Mouse (Mus musculus): ENCODE data around the gene Eif3k. TPM values are rescaled to one million over a fixed set of nuclear protein-coding genes. Genes with fewer than 3 reads are reported as not detected.
"Not testable (repeated sequence)": the region's sequence is repeated elsewhere in the genome, so short reads cannot be mapped to it uniquely, and the experiment has no call there.

Eif3k gene
- total and polyA plus RNA-seq, 3 experiments = 545 to 671 TPM; not detected in 1

DNA sequence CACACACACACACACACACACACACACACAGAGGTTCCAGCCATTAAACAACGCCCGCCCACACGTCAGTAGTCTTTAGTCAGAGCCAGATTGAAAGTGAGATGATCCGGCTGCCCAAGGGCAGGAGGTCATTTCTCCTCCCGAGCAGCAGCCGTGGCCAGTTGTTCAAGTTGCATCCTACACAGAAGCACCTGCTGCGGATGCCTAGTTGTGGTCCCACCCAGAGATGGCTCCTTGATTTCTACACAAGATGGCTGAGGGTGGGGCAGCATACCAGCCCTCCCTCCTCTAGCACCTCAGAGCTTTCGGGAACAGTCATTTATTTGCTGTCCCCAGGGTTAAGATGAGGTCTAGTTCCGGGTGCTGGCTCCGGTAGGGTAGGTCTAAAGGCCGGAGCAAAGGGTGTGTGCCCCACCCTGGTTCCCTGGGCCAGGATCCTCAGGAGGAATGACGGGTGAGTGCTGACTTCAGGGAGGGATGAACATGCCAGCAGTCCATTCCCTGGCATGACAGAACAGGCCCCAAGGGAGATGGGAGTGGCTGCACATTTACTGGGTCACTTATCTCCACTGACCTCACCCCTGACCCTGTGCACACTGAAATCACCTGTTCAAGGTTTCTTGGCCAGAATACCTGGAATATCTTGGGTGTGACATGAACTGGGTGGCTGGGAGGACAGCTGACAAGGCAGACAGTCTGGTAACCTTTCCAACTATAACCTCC, 11.8 kb downstream of the Eif3k start:
- TF ChIP-seq JUND (IDR thresholded peaks at IDR 0.05; ENCODE audit: low read depth, low read length) (no peak), POLR2AphosphoS2 (IDR thresholded peaks at IDR 0.05; ENCODE audit: low read length) (0 out of 2 replicates have a peak, but pooled peaks have one; percentile 26)
- H3K9ac ChIP-seq (ENCODE audit: control insufficient read depth, low read depth, low read length, poor library complexity, severe bottlenecking) = no peak overlapping the region
- H3K27me3 ChIP-seq (ENCODE audit: control insufficient read depth in 1 of 2, insufficient read depth in 2 of 2, low read length in 2 of 2) = no peaks in the 10 kb centered on the region
- H3K4me3 ChIP-seq (ENCODE audit: control insufficient read depth in 1 of 2, insufficient read depth in 1 of 2, low read depth in 2 of 2, low read length in 2 of 2) = no peak overlapping the region
- H3K79me2 ChIP-seq (ENCODE audit: control insufficient read depth, insufficient read depth, low read length, poor library complexity) = no peaks in the 10 kb centered on the region
- no peaks in the 10 kb centered on the region for H3K9me3 ChIP-seq (replicated peaks; ENCODE audit: insufficient read depth, low read length)
- DNase-seq (ENCODE audit: low read depth, low spot score) = no peak
- peaks cover 0 to 3% of the 10 kb centered on the region in 2 experiments; a peak in 2 of 4 replicates for H3K36me3 ChIP-seq (ENCODE audit: control insufficient read depth in 1 of 2, insufficient read depth in 2 of 2, low read length in 2 of 2)
- H3K27ac ChIP-seq (ENCODE audit: control insufficient read depth, low read depth, low read length) = no peak overlapping the region
- no peaks in the 10 kb centered on the region for H3K4me1 ChIP-seq (ENCODE audit: control insufficient read depth in 1 of 2, insufficient read depth in 2 of 2, low read length in 2 of 2)

DNA sequence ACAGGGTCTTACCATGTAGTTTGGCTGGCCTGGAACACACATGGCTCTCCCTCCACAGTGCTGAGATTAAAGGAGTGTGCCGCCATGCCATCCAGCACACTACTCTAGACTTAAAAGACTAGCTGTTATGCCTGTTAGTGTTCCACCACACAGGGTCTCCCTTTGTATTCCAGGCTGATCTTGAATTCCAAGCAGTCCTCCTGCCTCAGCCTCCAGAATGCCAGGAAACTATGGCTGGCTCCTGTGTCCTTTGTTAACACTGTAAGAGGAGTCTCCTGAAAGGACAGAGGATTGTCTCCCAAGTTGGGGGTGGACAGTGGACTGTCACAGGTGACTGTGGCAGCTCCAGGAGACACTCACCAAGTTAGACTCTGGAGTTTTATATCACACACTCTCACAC, 12.4 kb downstream of the Eif3k start:
- Histone ChIP-seq H3K27me3 (ENCODE audit: control insufficient read depth in 1 of 2, insufficient read depth in 2 of 2, low read length in 2 of 2) (no peaks in the 10 kb centered on the region), H3K9ac (ENCODE audit: control insufficient read depth, low read depth, low read length, poor library complexity, severe bottlenecking) (no peak overlapping the region), H3K36me3 (ENCODE audit: control insufficient read depth in 1 of 2, insufficient read depth in 2 of 2, low read length in 2 of 2) (peaks cover 0 to 3% of the 10 kb centered on the region in 2 experiments; a peak in 2 of 4 replicates), H3K4me3 (ENCODE audit: control insufficient read depth in 1 of 2, insufficient read depth in 1 of 2, low read depth in 2 of 2, low read length in 2 of 2) (no peak overlapping the region), H3K79me2 (ENCODE audit: control insufficient read depth, insufficient read depth, low read length, poor library complexity) (no peaks in the 10 kb centered on the region), H3K27ac (ENCODE audit: control insufficient read depth, low read depth, low read length) (no peak overlapping the region), H3K9me3 (replicated peaks; ENCODE audit: insufficient read depth, low read length) (no peaks in the 10 kb centered on the region), H3K4me1 (ENCODE audit: control insufficient read depth in 1 of 2, insufficient read depth in 2 of 2, low read length in 2 of 2) (no peaks in the 10 kb centered on the region)
- no peak for DNase-seq (ENCODE audit: low read depth, low spot score)
- TF ChIP-seq MXI1 (IDR thresholded peaks at IDR 0.05; ENCODE audit: low read depth, low read length) = no peak

DNA sequence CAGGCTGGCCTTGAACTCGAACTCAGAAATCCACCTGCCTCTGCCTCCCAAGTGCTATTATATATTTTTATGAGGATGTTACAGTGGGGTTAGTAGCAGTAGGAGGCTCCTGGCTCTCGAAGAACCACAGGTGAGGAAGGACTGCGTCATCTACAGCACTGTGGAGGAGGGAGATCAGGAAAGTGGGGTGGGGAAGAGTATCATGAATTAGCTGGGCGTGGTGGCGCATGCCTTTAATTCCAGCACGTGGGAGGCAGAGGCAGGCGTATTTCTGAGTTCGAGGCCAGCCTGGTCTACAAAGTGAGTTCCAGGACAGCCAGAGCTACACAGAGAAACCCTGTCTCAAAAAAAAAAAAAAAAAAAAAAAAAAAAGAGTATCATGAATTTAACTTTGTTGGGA, 13.5 kb downstream of the Eif3k start:
- not testable (repeated sequence) for H3K4me1 ChIP-seq (ENCODE audit: control insufficient read depth in 1 of 2, insufficient read depth in 2 of 2, low read length in 2 of 2)

DNA sequence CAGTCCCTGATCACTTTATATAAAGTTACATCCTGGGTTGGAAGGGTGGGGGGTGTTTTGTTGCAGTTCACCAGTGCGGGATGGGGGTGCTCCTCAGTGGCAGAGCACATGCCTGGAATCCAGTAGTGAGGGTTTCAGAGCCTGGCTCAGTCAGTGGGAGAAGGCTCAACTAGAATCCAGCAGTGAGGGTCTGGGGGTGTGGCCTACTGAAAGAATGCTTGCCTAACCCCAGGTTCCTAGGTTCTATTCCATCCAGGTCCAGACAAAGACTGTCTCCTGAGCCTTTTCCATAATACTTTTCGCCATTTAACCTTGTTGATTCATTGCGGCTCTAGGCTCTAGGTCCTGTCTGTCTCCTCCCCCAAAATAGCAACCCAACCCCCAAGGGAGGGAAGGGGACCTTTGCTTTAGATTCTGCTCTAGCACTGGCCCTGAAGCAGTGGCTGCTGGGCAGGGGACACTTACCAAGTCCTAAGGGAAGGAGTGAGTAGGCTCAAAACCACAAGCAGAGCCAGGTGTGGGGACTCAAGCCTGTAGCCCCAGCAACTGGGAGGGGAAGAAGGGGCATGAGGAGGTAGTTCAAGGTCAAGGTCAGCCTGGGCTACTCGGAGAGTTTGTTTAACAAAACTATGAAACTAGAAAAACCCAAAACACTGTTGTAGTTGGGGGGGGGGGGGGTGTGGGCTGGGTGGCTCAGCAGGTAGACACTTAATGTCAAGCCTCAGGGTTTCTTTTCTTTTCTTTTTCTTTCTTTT, 14.7 kb downstream of the Eif3k start:
- peaks cover 0 to 13% of the 10 kb centered on the region in 2 experiments; a peak in 3 of 4 replicates for H3K36me3 ChIP-seq (ENCODE audit: control insufficient read depth in 1 of 2, insufficient read depth in 2 of 2, low read length in 2 of 2)
- H3K27ac ChIP-seq (ENCODE audit: control insufficient read depth, low read depth, low read length) = no peak overlapping the region
- TF ChIP-seq ZMIZ1 (IDR thresholded peaks at IDR 0.05; ENCODE audit: low read depth, low read length) (no peak), JUND (IDR thresholded peaks at IDR 0.05; ENCODE audit: low read depth, low read length) (no peak), GATA1 (IDR thresholded peaks at IDR 0.05; ENCODE audit: low read depth, low read length) (no peak), GABPA (IDR thresholded peaks at IDR 0.05; ENCODE audit: low read depth, low read length) (no peak), TAL1 (IDR thresholded peaks at IDR 0.05; ENCODE audit: low read length) (no peak), MEF2A (IDR thresholded peaks at IDR 0.05; ENCODE audit: extremely low read depth, insufficient replicate concordance, low read depth, low read length, poor library complexity, severe bottlenecking) (no peak), NRF1 (IDR thresholded peaks at IDR 0.05; ENCODE audit: insufficient read depth, low read depth, low read length, poor library complexity, severe bottlenecking) (no peak), POLR2AphosphoS2 (IDR thresholded peaks at IDR 0.05; ENCODE audit: low read length) (no peak), MYB (IDR thresholded peaks at IDR 0.05; ENCODE audit: low read depth, low read length) (no peak), SIN3A (IDR thresholded peaks at IDR 0.05; ENCODE audit: low read length) (no peak), MXI1 (IDR thresholded peaks at IDR 0.05; ENCODE audit: low read depth, low read length) (no peak), HCFC1 (IDR thresholded peaks at IDR 0.05; ENCODE audit: low read depth, low read length) (no peak), RCOR1 (IDR thresholded peaks at IDR 0.05; ENCODE audit: low read depth, low read length) (no peak), CTCF (IDR thresholded peaks at IDR 0.05 in 2 of 3, conservative IDR thresholded peaks at IDR 0.05 in 1 of 3; ENCODE audit: control insufficient read depth in 1 of 3, insufficient read depth in 1 of 3, low read depth in 2 of 3, low read length in 3 of 3, poor library complexity in 1 of 3, severe bottlenecking in 1 of 3) (no peak)
- H3K79me2 ChIP-seq (ENCODE audit: control insufficient read depth, insufficient read depth, low read length, poor library complexity) = peaks cover 4% of the 10 kb centered on the region
- no peak overlapping the region for H3K4me3 ChIP-seq (ENCODE audit: control insufficient read depth in 1 of 2, insufficient read depth in 1 of 2, low read depth in 2 of 2, low read length in 2 of 2)
- peaks cover 10 to 13% of the 10 kb centered on the region in 2 experiments; a peak in 3 of 4 replicates for H3K4me1 ChIP-seq (ENCODE audit: control insufficient read depth in 1 of 2, insufficient read depth in 2 of 2, low read length in 2 of 2)
- H3K27me3 ChIP-seq (ENCODE audit: control insufficient read depth in 1 of 2, insufficient read depth in 2 of 2, low read length in 2 of 2) = no peaks in the 10 kb centered on the region
- DNase-seq (ENCODE audit: low read depth, low spot score) = no peak
- no peak overlapping the region for H3K9ac ChIP-seq (ENCODE audit: control insufficient read depth, low read depth, low read length, poor library complexity, severe bottlenecking)
- H3K9me3 ChIP-seq (replicated peaks; ENCODE audit: insufficient read depth, low read length) = no peaks in the 10 kb centered on the region

More for the DNA sequence above, 13.5 kb downstream of the Eif3k start:
- not testable (repeated sequence) for DNase-seq (ENCODE audit: low read depth, low spot score); H3K4me3 ChIP-seq (ENCODE audit: control insufficient read depth in 1 of 2, insufficient read depth in 1 of 2, low read depth in 2 of 2, low read length in 2 of 2); H3K27me3 ChIP-seq (ENCODE audit: control insufficient read depth in 1 of 2, insufficient read depth in 2 of 2, low read length in 2 of 2); H3K36me3 ChIP-seq (ENCODE audit: control insufficient read depth in 1 of 2, insufficient read depth in 2 of 2, low read length in 2 of 2); H3K27ac ChIP-seq (ENCODE audit: control insufficient read depth, low read depth, low read length); H3K79me2 ChIP-seq (ENCODE audit: control insufficient read depth, insufficient read depth, low read length, poor library complexity); H3K9ac ChIP-seq (ENCODE audit: control insufficient read depth, low read depth, low read length, poor library complexity, severe bottlenecking); H3K9me3 ChIP-seq (replicated peaks; ENCODE audit: insufficient read depth, low read length)

Measured in MEL (cell line).